Mouse (Mus musculus) limb, embryonic 10.5 days (tissue): ENCODE results near the gene Slc24a3. TPM values are rescaled to one million over a fixed set of nuclear protein-coding genes. Genes with fewer than 3 reads are reported as not detected.

Experiments used
- DNase-seq: peaks from one replicate; pipeline ENCODE4 v3.0.0-alpha.2; 2017; ENCODE audit warnings: low spot score
- H3K27ac ChIP-seq: fragments of 300-500 bp; sonication (generic); 2 replicates; pipeline ENCODE4 v1.5.1; 2016; ENCODE audit warnings: mild to moderate bottlenecking
- H3K27me3 ChIP-seq: fragments of 300-500 bp; sonication (generic); 2 replicates; pipeline ENCODE4 v1.6.1; 2016; ENCODE audit warnings: low read depth, mild to moderate bottlenecking; ENCODE audit not compliant: poor library complexity, severe bottlenecking
- H3K36me3 ChIP-seq: fragments of 300-500 bp; sonication (generic); 2 replicates; pipeline ENCODE4 v1.6.1; 2016; ENCODE audit warnings: mild to moderate bottlenecking, moderate library complexity
- H3K4me1 ChIP-seq: fragments of 300-500 bp; sonication (generic); 2 replicates; pipeline ENCODE4 v1.6.1; 2016
- H3K4me3 ChIP-seq: fragments of 300-500 bp; sonication (generic); 2 replicates; pipeline ENCODE4 v1.5.1; 2016; ENCODE audit warnings: mild to moderate bottlenecking, moderate library complexity
- H3K9me3 ChIP-seq: fragments of 300-500 bp; sonication (generic); replicated peaks from 2 replicates; pipeline ENCODE4 v1.6.1; 2016; ENCODE audit warnings: mild to moderate bottlenecking
- WGBS: fragments of 180-500 bp; shearing (Covaris S2); methylation state at CpG from one replicate; pipeline ENCODE4 v1.1.7; 2016; 5-methylcytosine and 5-hydroxymethylcytosine counted together
- polyA plus RNA-seq: library from polyadenylated mRNA; unstranded; fragments of >200 nt; fragmentation: Nextera tagmentation; extraction: Ambion mirVana; gene quantifications from 2 replicates; pipeline ENCODE4 v1.2.1, GENCODE M21; 2016

The Slc24a3 gene
- polyA plus RNA-seq, 1 experiment from 2014 or later: 0.45 TPM

- Histone ChIP-seq H3K27me3 (no peaks in the 10 kb centered on the region), H3K36me3 (no peaks in the 10 kb centered on the region), H3K4me3 (no peak overlapping the region), H3K4me1 (no peaks in the 10 kb centered on the region), H3K9me3 (no peaks in the 10 kb centered on the region), H3K27ac (no peak overlapping the region)
- DNase-seq: no peak
- 43% methylated on average over 8 of the region's 8 CpGs for WGBS
Measured at GRCm38 (mm10) chr2:145457106-145457747, 289.7 kb downstream of the Slc24a3 start.

DNA sequence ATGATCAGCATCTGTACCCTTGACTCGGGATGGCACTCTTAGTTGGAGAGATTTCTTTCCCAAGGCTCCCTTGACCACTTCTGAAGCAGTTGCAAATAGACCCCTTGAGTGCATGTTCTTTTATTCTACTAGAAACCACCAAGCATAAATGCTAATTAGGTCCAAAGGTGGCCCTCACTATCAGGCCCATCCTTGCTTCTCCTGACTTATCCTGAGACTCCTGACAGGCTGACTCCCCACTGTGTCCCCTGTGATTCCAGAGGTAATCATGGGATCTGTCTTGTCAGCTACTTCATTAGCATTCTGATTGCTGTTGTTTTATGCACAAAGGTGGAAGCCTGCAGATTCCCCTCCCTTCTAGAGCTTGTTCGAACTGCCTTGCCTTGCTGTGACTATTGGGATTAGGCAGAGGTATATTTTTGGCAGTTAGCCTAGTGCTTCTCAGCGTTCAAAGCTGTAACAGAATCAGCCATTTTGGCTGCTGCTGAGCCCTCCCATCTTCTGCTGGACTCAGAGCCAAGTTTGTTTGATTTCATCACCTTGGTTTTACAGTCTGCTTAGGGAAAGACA lies 293.4 kb downstream of the Slc24a3 start:
- WGBS: 74% methylated on average over 3 of the region's 3 CpGs
- Histone ChIP-seq H3K9me3 (no peaks in the 10 kb centered on the region), H3K4me3 (no peak overlapping the region), H3K27me3 (no peaks in the 10 kb centered on the region), H3K27ac (no peak overlapping the region), H3K4me1 (no peaks in the 10 kb centered on the region), H3K36me3 (no peaks in the 10 kb centered on the region)
- DNase-seq: no peak

- Histone ChIP-seq H3K27ac (no peak overlapping the region), H3K27me3 (no peaks in the 10 kb centered on the region), H3K4me3 (no peak overlapping the region), H3K36me3 (no peaks in the 10 kb centered on the region), H3K4me1 (no peaks in the 10 kb centered on the region), H3K9me3 (no peaks in the 10 kb centered on the region)
- no peak for DNase-seq
- WGBS: 91% methylated on average over 2 of the region's 2 CpGs
Measured at GRCm38 (mm10) chr2:145462253-145462652, 294.7 kb downstream of the Slc24a3 start.

DNA sequence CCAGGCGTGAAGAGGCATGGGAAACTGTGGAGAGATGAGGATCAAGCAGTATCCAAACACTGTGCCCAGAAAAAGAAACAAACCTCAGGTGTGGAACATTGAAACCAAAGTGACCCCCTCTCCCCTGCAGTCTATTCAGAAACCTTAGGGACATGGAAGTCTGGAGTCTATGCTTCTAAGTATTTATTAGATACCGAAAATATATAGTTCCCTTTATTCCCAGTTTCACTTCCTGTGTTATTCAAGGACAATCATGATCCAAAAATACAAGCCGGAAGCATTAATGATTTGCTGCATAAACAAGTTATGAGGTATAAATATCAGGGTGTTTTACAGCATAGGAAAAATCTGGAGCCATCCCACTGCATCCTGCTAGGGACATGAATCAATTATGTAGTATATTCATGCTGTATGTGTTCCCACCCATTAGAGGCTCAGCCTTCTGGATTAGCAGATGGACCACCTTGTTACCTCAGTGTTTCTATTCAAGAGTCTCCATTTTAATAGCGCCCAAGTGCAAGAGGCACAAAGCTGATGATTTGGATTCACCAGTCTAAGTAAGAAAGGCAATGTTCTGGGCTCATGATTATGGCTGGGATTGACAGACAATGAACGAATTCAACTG lies 301.3 kb downstream of the Slc24a3 start:
- H3K4me1 ChIP-seq: no peaks in the 10 kb centered on the region
- no peak for DNase-seq
- H3K27me3 ChIP-seq: no peaks in the 10 kb centered on the region
- no peaks in the 10 kb centered on the region for H3K36me3 ChIP-seq
- no peaks in the 10 kb centered on the region for H3K9me3 ChIP-seq
- no peak overlapping the region for H3K4me3 ChIP-seq
- 93% methylated on average over 5 of the region's 5 CpGs for WGBS
- H3K27ac ChIP-seq: no peak overlapping the region

DNA sequence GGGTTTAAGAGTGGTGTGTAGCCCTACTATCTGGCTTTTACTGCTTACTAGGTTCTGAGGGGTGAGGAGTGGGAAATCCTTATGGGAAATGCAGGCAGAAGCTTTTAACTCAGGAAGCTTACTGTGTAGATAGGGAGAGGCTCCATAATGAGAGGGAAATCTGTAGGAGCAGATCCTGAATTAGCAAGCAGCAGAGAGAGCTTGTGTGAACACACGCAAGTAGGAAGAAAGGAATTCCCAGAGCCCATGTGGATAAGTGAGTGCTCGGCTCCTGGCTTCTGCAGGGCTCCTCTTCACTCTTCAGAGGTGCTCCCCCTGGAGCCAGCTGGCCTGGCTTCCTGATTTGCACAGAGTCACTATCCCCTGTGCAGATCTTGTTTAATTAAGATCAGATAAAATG lies 309.9 kb downstream of the Slc24a3 start:
- H3K36me3 ChIP-seq: no peaks in the 10 kb centered on the region
- H3K4me1 ChIP-seq: no peaks in the 10 kb centered on the region
- H3K9me3 ChIP-seq: no peaks in the 10 kb centered on the region
- no peak overlapping the region for H3K4me3 ChIP-seq
- DNase-seq: no peak
- WGBS: 70% methylated on average over 2 of the region's 2 CpGs
- H3K27me3 ChIP-seq: no peaks in the 10 kb centered on the region
- H3K27ac ChIP-seq: no peak overlapping the region

DNA sequence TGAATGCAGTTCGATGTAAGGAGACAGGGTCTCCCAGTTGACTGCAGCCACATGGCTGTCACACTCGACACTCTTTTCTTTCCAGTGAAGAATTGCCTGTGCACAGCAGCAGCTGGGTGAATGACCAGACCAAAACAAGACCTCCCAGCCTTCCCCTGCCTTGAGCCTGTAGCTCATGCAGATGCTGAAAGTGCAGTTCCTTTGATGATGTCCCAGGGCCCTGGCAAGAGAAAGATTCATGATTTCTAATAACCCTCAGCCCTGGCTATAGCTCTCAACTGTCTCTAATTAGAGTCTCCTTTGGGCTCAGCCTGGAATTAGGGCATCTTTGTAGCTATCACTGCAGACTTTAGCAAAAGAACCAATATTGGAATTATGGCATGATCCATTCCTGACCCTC lies 312.1 kb downstream of the Slc24a3 start:
- H3K4me1 ChIP-seq: no peaks in the 10 kb centered on the region
- 26% methylated on average over 2 of the region's 2 CpGs for WGBS
- peak; percentile 36 for DNase-seq
- H3K9me3 ChIP-seq: no peaks in the 10 kb centered on the region
- H3K4me3 ChIP-seq: no peak overlapping the region
- H3K27ac ChIP-seq: no peak overlapping the region
- no peaks in the 10 kb centered on the region for H3K27me3 ChIP-seq
- no peaks in the 10 kb centered on the region for H3K36me3 ChIP-seq

DNA sequence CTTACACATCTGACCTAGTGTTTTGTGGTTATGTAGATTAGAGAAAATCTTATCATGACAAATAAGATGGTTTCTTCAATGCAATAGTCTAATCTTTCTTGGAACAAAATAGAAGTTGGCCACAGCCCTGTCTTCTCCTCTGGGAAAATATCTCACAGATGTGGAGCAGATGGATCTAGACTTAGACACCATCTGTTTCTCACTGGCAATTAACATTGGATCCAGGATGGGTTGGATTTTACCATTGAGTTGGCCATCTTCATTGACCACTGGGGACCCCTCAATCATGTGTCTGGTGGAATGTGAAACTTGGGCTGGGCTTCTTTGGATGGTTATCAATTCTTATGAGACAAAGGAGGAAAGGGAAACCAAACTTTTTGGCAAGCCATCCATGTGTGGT lies 332.7 kb downstream of the Slc24a3 start:
- H3K27ac ChIP-seq: no peak overlapping the region
- DNase-seq: no peak

GRCm38 (mm10) chr2:145501472-145501871 lies 333.9 kb downstream of the Slc24a3 start:
- Histone ChIP-seq H3K36me3 (no peaks in the 10 kb centered on the region), H3K27me3 (no peaks in the 10 kb centered on the region), H3K27ac (no peak overlapping the region), H3K4me3 (no peak overlapping the region), H3K9me3 (no peaks in the 10 kb centered on the region), H3K4me1 (no peaks in the 10 kb centered on the region)
- WGBS: 75% methylated on average over 1 of the region's 1 CpGs
- no peak for DNase-seq

More for the DNA sequence above, 332.7 kb downstream of the Slc24a3 start:
- no peaks in the 10 kb centered on the region for H3K36me3 ChIP-seq
- no peak overlapping the region for H3K4me3 ChIP-seq
- H3K4me1 ChIP-seq: no peaks in the 10 kb centered on the region
- no peaks in the 10 kb centered on the region for H3K9me3 ChIP-seq
- no peaks in the 10 kb centered on the region for H3K27me3 ChIP-seq

GRCm38 (mm10) chr2:145507702-145508101 lies 340.1 kb downstream of the Slc24a3 start:
- no peak for DNase-seq
- 86% methylated on average over 2 of the region's 2 CpGs for WGBS
- no peaks in the 10 kb centered on the region for H3K36me3 ChIP-seq

DNA sequence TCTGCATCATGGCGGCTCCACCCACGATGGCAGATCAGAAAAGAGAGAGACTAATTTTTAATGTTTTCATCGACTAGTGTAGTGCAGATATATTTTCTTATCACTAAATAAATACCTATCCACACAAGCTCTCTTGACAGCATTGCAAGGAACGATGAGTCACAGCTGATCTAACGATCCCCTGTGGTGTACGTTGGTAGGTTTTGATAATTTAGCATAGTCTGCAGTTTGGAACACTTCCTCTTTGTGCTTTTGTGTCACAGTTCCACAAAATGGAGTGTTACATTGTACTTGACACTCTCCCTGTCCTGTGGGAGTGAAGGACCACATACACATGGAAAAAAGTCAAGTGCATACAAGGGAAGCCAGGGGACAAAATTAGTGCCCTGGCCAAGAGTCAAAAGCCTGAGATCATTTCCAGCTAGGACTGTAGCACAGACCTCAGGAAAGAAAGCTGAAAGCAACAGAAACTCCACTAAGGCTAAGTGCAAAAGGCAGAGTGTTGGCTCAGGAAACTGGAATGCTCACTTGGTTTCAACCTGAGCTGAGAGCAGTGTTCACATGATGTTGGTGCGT lies 343.2 kb downstream of the Slc24a3 start:
- WGBS: 91% methylated on average over 7 of the region's 7 CpGs
- Histone ChIP-seq H3K27me3 (no peaks in the 10 kb centered on the region), H3K27ac (no peak overlapping the region), H3K9me3 (no peaks in the 10 kb centered on the region), H3K4me1 (no peaks in the 10 kb centered on the region), H3K36me3 (no peaks in the 10 kb centered on the region), H3K4me3 (no peak overlapping the region)
- no peak for DNase-seq

More at GRCm38 (mm10) chr2:145507702-145508101, 340.1 kb downstream of the Slc24a3 start:
- Histone ChIP-seq H3K9me3 (no peaks in the 10 kb centered on the region), H3K27ac (no peak overlapping the region), H3K27me3 (no peaks in the 10 kb centered on the region), H3K4me1 (no peaks in the 10 kb centered on the region), H3K4me3 (no peak overlapping the region)

DNA sequence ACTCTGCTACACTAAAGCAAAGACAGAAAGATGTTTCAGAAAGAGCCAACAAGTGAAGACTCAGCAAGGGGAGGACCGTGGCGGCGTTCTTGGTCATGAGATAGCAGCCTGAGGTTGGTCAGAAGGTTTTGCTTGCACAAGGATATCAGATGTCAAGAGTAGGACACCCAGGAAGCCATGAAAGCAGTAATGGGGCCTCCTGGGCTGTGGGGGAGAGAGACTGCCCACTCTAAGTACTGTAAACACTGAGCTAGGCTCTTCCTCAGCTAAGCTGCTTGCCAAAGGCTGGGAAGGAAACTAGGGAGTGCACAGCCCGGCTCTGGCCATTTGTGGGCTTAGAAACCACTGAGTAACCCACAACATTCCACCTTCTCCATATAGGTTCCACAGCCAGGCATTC lies 348.4 kb downstream of the Slc24a3 start:
- DNase-seq: no peak
- H3K36me3 ChIP-seq: no peaks in the 10 kb centered on the region
- H3K4me3 ChIP-seq: no peak overlapping the region
- no peaks in the 10 kb centered on the region for H3K9me3 ChIP-seq
- no peaks in the 10 kb centered on the region for H3K4me1 ChIP-seq
- H3K27me3 ChIP-seq: no peaks in the 10 kb centered on the region
- WGBS: 86% methylated on average over 4 of the region's 4 CpGs
- no peak overlapping the region for H3K27ac ChIP-seq

- H3K27me3 ChIP-seq: no peaks in the 10 kb centered on the region
- no peaks in the 10 kb centered on the region for H3K4me1 ChIP-seq
- no peaks in the 10 kb centered on the region for H3K36me3 ChIP-seq
- peak; percentile 76 for DNase-seq
- no peak overlapping the region for H3K27ac ChIP-seq
- 57% methylated on average over 9 of the region's 9 CpGs for WGBS
- no peaks in the 10 kb centered on the region for H3K9me3 ChIP-seq
- no peak overlapping the region for H3K4me3 ChIP-seq
Measured at GRCm38 (mm10) chr2:145517346-145517745, 349.8 kb downstream of the Slc24a3 start.

DNA sequence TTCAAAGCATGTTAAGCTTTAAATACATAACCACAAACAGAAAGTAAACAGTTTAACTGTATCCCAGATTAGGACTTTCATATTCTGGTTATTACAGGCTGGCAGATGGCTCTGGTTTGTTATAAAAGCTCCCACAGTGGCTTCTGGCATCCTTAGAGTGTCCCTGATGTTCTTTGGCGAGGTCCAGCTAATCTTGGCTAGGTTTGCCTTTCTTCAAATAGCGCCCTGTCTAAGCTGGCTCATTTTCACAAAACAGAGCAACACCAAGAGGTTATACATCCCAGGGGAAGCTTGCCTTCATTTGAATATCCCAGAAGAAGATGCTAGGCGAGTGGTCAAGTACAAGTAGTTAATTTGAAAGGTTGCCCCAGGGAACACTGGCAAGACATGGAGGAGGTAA lies 354.5 kb downstream of the Slc24a3 start:
- Histone ChIP-seq H3K27ac (no peak overlapping the region), H3K36me3 (no peaks in the 10 kb centered on the region), H3K4me3 (no peak overlapping the region), H3K9me3 (no peaks in the 10 kb centered on the region), H3K4me1 (no peaks in the 10 kb centered on the region), H3K27me3 (no peaks in the 10 kb centered on the region)
- 75% methylated on average over 3 of the region's 3 CpGs for WGBS
- DNase-seq: no peak
